Mouse (Mus musculus) fat pad, adult 2 months (tissue): Measurements from ENCODE around the gene Pik3c2g.
"Not testable (repeated sequence)": the region's sequence is repeated elsewhere in the genome, so short reads cannot be mapped to it uniquely, and the experiment has no call there.

Experiments used
- DNase-seq: peaks from one replicate; pipeline ENCODE4 v3.0.0-alpha.2; 2011; ENCODE audit warnings: low read depth, low spot score; ENCODE audit errors: extremely low read depth

Gene Pik3c2g

GRCm38 (mm10) chr6:139907138-139907537, 320.1 kb downstream of the Pik3c2g start:
- DNase-seq: no peak

- no peak for DNase-seq
These were observed 322.1 kb downstream of the Pik3c2g start for GRCm38 (mm10) chr6:139908997-139909669.

- no peak for DNase-seq
These were observed 341.7 kb downstream of the Pik3c2g start for GRCm38 (mm10) chr6:139928766-139929165.

GRCm38 (mm10) chr6:139934861-139935260, 347.8 kb downstream of the Pik3c2g start:
- DNase-seq: no peak

DNA sequence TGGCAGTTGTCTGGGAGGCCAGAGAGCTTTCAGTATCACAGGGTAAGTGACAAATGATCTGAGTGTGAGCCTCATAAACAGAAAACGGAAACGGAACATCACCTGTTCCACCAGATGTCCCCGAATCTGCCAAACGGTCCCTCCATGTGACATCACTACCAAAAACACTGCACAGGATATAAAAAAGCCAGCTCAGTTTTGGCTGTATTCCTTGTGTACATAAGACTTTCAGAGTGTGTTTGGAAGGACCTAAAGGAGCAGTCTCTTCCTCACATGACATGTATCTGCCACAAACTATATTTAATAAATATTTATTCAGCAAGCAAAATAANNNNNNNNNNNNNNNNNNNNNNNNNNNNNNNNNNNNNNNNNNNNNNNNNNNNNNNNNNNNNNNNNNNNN, 350.6 kb downstream of the Pik3c2g start:
- DNase-seq: not testable (repeated sequence)

- DNase-seq: no peak
These were observed 360.3 kb downstream of the Pik3c2g start for GRCm38 (mm10) chr6:139947106-139947879.

DNA sequence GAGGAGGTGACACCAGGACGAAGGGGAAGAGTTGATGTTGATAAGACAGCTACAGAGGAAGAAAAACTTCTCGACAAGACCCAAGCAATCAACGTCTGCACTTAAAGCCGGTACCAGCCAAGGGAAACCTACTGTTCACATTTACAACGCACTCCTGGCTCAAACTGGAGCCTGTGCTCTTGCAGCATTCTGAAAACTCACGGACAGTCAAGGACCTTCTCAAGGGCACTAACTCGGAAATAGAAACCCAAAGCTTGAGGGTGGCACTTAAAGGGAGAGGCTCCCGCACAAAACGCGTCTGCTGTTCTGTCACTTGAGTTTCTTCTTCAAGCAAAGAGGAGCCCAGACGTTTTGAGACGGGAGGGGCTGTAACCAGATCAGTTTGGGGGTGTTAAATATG, 366.6 kb downstream of the Pik3c2g start:
- no peak for DNase-seq

GRCm38 (mm10) chr6:139957531-139958241, 370.7 kb downstream of the Pik3c2g start:
- no peak for DNase-seq

GRCm38 (mm10) chr6:139963775-139964174, 376.8 kb downstream of the Pik3c2g start:
- DNase-seq: no peak

- no peak for DNase-seq
These were observed 377.9 kb downstream of the Pik3c2g start for GRCm38 (mm10) chr6:139964895-139965294.

- no peak for DNase-seq
These were observed 379.7 kb downstream of the Pik3c2g start for GRCm38 (mm10) chr6:139966684-139967083.

GRCm38 (mm10) chr6:139971608-139972298, 384.7 kb downstream of the Pik3c2g start:
- no peak for DNase-seq

DNA sequence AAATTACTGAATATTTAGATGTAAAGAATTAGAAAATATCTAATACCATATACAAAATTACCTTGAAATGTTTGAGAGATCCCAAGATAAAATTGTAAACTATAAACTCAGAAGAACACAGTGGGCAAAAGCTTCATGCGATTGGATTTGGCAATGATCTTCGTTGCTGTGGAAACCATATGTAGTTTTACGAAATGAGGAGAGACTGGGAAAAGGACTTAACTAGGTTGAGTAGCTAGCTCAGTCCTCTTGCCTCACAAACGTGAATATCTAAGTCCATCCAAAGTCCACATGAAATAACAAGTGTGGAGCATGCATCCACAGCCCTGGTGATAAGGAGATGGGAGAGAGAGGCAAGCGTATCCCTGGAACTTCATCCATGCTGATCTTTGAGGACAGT, 387.6 kb downstream of the Pik3c2g start:
- no peak for DNase-seq

DNA sequence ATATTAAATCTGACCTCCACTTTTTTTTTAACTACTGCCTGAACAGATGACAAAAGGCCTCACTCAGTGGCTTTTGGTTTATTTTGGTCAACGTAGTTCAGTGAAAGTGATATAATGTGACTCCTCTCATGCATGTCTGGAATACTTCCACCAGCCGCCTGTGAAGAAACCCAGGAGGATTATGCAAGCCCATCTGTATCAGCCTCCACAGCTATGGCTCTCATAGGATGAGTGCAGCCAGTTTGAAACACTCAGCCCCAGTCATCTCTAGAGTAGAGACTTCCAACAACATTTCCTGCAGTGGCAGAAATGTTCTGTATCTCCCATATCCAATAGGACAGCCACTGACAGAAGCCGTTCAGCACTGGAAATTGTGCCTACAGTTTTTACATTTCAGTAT, 391.1 kb downstream of the Pik3c2g start:
- DNase-seq: no peak

DNA sequence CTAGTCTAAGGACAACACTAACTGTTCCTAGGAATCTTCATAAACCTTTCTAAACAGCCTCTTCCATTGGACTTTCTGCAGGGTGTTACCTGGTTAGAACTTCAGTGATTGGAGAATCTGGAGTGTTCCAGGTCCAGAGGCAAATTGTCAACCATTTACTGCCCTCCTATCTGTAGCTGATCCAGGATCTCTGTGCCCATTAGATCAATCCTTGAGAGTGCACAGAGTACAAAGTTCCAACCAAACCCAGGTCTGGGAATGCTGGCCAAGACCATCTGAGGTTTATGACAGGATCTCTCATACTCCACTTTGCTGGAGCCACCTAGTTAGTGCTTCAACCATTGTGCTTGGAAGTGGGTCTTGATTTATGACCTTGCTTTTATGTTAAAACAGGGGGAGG, 394.0 kb downstream of the Pik3c2g start:
- no peak for DNase-seq

GRCm38 (mm10) chr6:139984069-139984468, 397.0 kb downstream of the Pik3c2g start:
- DNase-seq: no peak

- no peak for DNase-seq
These were observed 399.5 kb downstream of the Pik3c2g start for GRCm38 (mm10) chr6:139986564-139986963.

- no peak for DNase-seq
These were observed 402.1 kb downstream of the Pik3c2g start for GRCm38 (mm10) chr6:139989075-139989474.

DNA sequence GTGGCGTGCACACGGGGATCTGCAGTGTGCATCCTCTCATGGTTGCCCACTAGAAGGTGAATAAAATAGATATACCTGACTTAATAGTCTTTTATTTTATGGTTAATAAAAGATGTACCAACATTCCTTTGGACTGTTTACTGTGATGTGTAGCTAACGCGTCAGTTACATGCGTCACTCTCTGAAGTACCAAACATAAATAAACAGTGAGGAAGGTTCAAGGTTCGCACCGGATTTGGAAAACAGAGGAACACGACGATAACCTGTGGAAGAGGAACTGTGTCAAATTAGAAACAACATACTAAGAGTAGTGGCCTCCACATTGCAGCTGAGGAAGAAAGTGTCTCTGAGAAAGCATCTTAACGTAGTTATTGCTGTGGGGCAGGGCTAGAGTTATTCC, 402.6 kb downstream of the Pik3c2g start:
- no peak for DNase-seq

GRCm38 (mm10) chr6:140005181-140005580, 418.2 kb downstream of the Pik3c2g start:
- no peak for DNase-seq
